Mouse (Mus musculus) cortical plate, adult 2 months (tissue): ENCODE data around the gene Pex6. TPM values are rescaled to one million over a fixed set of nuclear protein-coding genes. Genes with fewer than 3 reads are reported as not detected.

Source experiments
- H3K27ac ChIP-seq: fragments of 200-500 bp; 2 replicates; pipeline ENCODE4 v1.5.1; 2012; ENCODE audit warnings: low read length, control low read depth, inconsistent platforms; ENCODE audit not compliant: insufficient read depth
- H3K4me1 ChIP-seq: fragments of 200-500 bp; 2 replicates; pipeline ENCODE4 v1.6.1; 2011; ENCODE audit warnings: low read length; ENCODE audit not compliant: control insufficient read depth, insufficient read depth
- H3K4me3 ChIP-seq: fragments of 200-500 bp; 2 replicates; pipeline ENCODE4 v1.5.1; 2011; ENCODE audit warnings: mild to moderate bottlenecking, low read length, control low read depth; ENCODE audit not compliant: insufficient read depth
- CTCF ChIP-seq: fragments of 200-500 bp; IDR thresholded peaks from 2 replicates; pipeline ENCODE4 v1.5.1; 2011; ENCODE audit warnings: mild to moderate bottlenecking, control low read depth, low read length; ENCODE audit not compliant: insufficient read depth; ENCODE audit errors: extremely low read depth
- POLR2A ChIP-seq: fragments of 200-500 bp; IDR thresholded peaks from 2 replicates; pipeline ENCODE4 v1.6.1; 2011; ENCODE audit warnings: mild to moderate bottlenecking, low read length, control low read depth; ENCODE audit not compliant: insufficient read depth; ENCODE audit errors: extremely low read depth
- polyA plus RNA-seq: library from polyadenylated mRNA; depleted of rRNA; stranded (reverse); fragments of >200 nt; gene quantifications from 2 replicates; pipeline ENCODE4 v1.2.3, GENCODE M21; 2012; rRNA removed

The Pex6 gene
- polyA plus RNA-seq, 1 experiment, result 48.4 TPM

- Histone ChIP-seq H3K4me3 (no peak overlapping the region), H3K27ac (no peak overlapping the region), H3K4me1 (0 out of 2 replicates have a peak, but pooled peaks cover 2% of the 10 kb centered on the region)
- no peak for TF ChIP-seq POLR2A
- no peak for TF ChIP-seq CTCF
These were observed 59.8 kb downstream of the Pex6 start for GRCm38 (mm10) chr17:46771025-46771424.

- H3K4me3 ChIP-seq, result no peak overlapping the region; the same call in 1 of the 2 replicates
- no peak overlapping the region for H3K27ac ChIP-seq
- TF ChIP-seq POLR2A (no peak), CTCF (no peak)
- 0 out of 2 replicates have a peak, but pooled peaks cover 2% of the 10 kb centered on the region for H3K4me1 ChIP-seq
These were observed 60.4 kb downstream of the Pex6 start for GRCm38 (mm10) chr17:46771616-46772015.

- TF ChIP-seq CTCF, result no peak
- no peak for TF ChIP-seq POLR2A
- Histone ChIP-seq H3K27ac (no peak overlapping the region), H3K4me3 (peak overlapping the region; percentile 85), H3K4me1 (0 out of 2 replicates have a peak, but pooled peaks cover 2% of the 10 kb centered on the region)
These were observed 60.8 kb downstream of the Pex6 start for GRCm38 (mm10) chr17:46772038-46772403.

- TF ChIP-seq CTCF (no peak), POLR2A (peak; percentile 87)
- Histone ChIP-seq H3K4me3 (peak within 1 kb of the TSS; percentile 85), H3K27ac (peak within 1 kb of the TSS; percentile 48), H3K4me1 (0 out of 2 replicates have a peak, but pooled peaks cover 2% of the 10 kb centered on the region)
These were observed 61.4 kb downstream of the Pex6 start, which contains the start of gene 2310039H08Rik for GRCm38 (mm10) chr17:46772404-46773277. Gene 2310039H08Rik (plus strand): TSS chr17:46772635.

GRCm38 (mm10) chr17:46773278-46774130 is 62.2 kb downstream of the Pex6 start:
- Histone ChIP-seq H3K27ac (peak overlapping the region; percentile 48; the same call in 1 of the 2 replicates), H3K4me3 (peak overlapping the region; percentile 85), H3K4me1 (0 out of 2 replicates have a peak, but pooled peaks cover 2% of the 10 kb centered on the region)
- TF ChIP-seq POLR2A (0 out of 2 replicates have a peak, but pooled peaks have one; percentile 13), CTCF (peak; percentile 19; the same call in 1 of the 2 replicates)

- no peak overlapping the region for H3K4me3 ChIP-seq
- H3K4me1 ChIP-seq, result 0 out of 2 replicates have a peak, but pooled peaks cover 2% of the 10 kb centered on the region
- TF ChIP-seq CTCF, result no peak
- no peak for TF ChIP-seq POLR2A
- H3K27ac ChIP-seq, result no peak overlapping the region
These were observed 62.8 kb downstream of the Pex6 start for GRCm38 (mm10) chr17:46774131-46774472.

- no peak overlapping the region for H3K27ac ChIP-seq
- TF ChIP-seq CTCF (no peak), POLR2A (no peak)
- H3K4me1 ChIP-seq, result 0 out of 2 replicates have a peak, but pooled peaks cover 2% of the 10 kb centered on the region
- no peak overlapping the region for H3K4me3 ChIP-seq
These were observed 63.8 kb downstream of the Pex6 start for GRCm38 (mm10) chr17:46775070-46775469.

Other genes with a start within 250 kb of the Pex6 start
- gene Ttbk1, start 223.8 kb upstream of the Pex6 start, polyA plus RNA-seq, result 56.2 and 57.3 TPM in 2 replicates
- gene Dnph1, start 214.8 kb upstream of the Pex6 start, polyA plus RNA-seq, result 5.9 and 6.5 TPM in 2 replicates
- 60.0 and 70.5 TPM in 2 replicates for gene Cul9, start 165.1 kb upstream of the Pex6 start, polyA plus RNA-seq
- 89.1 and 90.0 TPM in 2 replicates for gene Srf, start 155.3 kb upstream of the Pex6 start, polyA plus RNA-seq
- 6.5 and 6.8 TPM in 2 replicates for gene Ptk7, start 82.0 kb upstream of the Pex6 start, polyA plus RNA-seq
- gene Klc4, start 65.4 kb upstream of the Pex6 start, polyA plus RNA-seq, result 20.0 and 20.6 TPM in 2 replicates
- gene Mrpl2, start 65.2 kb upstream of the Pex6 start, polyA plus RNA-seq, result 46.2 and 52.6 TPM in 2 replicates
- 25.8 and 27.4 TPM in 2 replicates for gene Cul7, start 61.1 kb upstream of the Pex6 start, polyA plus RNA-seq
- 28.1 and 29.5 TPM in 2 replicates for gene Rrp36, start 37.1 kb upstream of the Pex6 start, polyA plus RNA-seq
- 154 and 157 TPM in 2 replicates for gene Mea1, start 32.7 kb upstream of the Pex6 start, polyA plus RNA-seq
- gene Klhdc3, start 30.5 kb upstream of the Pex6 start, polyA plus RNA-seq, result 254 and 268 TPM in 2 replicates
- gene Ppp2r5d, start 6.4 kb upstream of the Pex6 start, polyA plus RNA-seq, result 97.4 and 98.9 TPM in 2 replicates
- gene Gnmt, start 17.7 kb downstream of the Pex6 start, polyA plus RNA-seq, result 1.3 and 1.8 TPM in 2 replicates
- 93.6 and 95.9 TPM in 2 replicates for gene Cnpy3, start 40.8 kb downstream of the Pex6 start, polyA plus RNA-seq
- 0.50 and 0.68 TPM in 2 replicates for gene Ptcra, start 52.2 kb downstream of the Pex6 start, polyA plus RNA-seq
- 18.6 and 20.5 TPM in 2 replicates for gene 2310039H08Rik, start 61.2 kb downstream of the Pex6 start, polyA plus RNA-seq
- 43.6 and 48.0 TPM in 2 replicates for gene Rpl7l1, start 71.2 kb downstream of the Pex6 start, polyA plus RNA-seq
- 33.1 and 33.9 TPM in 2 replicates for gene Bicral, start 147.0 kb downstream of the Pex6 start, polyA plus RNA-seq
- gene Tbcc, start 179.2 kb downstream of the Pex6 start, polyA plus RNA-seq, result 25.6 and 26.1 TPM in 2 replicates
- gene Prph2, start 199.0 kb downstream of the Pex6 start, polyA plus RNA-seq, result not detected in 2 replicates